Mouse (Mus musculus) adrenal gland, postnatal 4 days (tissue): Measurements from ENCODE around the gene Nat8. TPM values are rescaled to one million over a fixed set of nuclear protein-coding genes. Genes with fewer than 3 reads are reported as not detected.
"Not testable (repeated sequence)": the region's sequence is repeated elsewhere in the genome, so short reads cannot be mapped to it uniquely, and the experiment has no call there.

Experiments
- DNase-seq, 2 experiments: peaks; one replicate each; pipeline ENCODE4 v3.0.0; 2021 to 2022; ENCODE audit warnings: low spot score in 2 of 2, mixed read lengths in 2 of 2
- long read RNA-seq, 2 experiments: library from polyadenylated mRNA; stranded (forward); transcript quantifications; one replicate each; pipeline ENCODE4 v2.0.0; 2021
- total RNA-seq, 2 experiments: library from RNA; stranded (reverse); gene quantifications; 2 replicates each; pipeline ENCODE4 v1.2.3; 2021

The Nat8 gene
- total RNA-seq: 1 to 10 TPM in 1 of 2 experiments, under 1 TPM in 1; 0.85 to 1.6 TPM
- long read RNA-seq, experiment 1, partial matches to known transcripts: 0 of 1 reads
- long read RNA-seq, experiment 1, other reads (novel, unspliced or antisense): 1 of 1 reads
- long read RNA-seq, experiment 2, partial matches to known transcripts: 0 of 2 reads
- long read RNA-seq, experiment 2, other reads (novel, unspliced or antisense): 2 of 2 reads

DNA sequence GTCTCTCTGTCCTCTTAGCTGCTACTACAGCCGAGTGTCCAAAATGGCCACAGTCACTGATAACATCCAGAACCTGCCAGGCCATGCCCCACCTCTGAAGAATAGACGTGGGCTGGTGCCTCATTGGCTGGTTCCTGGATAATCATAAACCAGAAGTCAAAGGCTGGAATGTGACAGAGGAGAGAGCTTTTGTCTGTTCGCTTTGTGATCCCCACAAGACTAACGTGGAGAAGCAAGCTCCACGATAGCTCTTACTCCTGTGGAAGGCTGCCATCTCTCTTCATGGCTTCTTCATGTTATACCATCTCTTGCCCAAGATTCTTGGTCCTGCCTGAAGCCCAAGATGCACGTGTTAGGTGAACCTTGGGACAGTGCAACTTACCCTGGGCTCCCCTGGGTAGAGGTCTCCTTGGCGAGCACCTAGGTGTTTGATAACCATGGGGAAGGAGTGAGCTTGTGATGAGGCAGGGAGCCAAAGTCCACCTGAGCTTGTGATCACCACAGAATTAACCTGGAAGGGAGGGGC is at the start of gene Nat8:
TSS of gene Nat8 (minus strand) at position 287 of the 526 bp plus-strand sequence.
- no peak for DNase-seq

GRCm38 (mm10) chr6:85869006-85869405 is 37.1 kb upstream of the Nat8 start, which contains the start of gene Nat8f2:
Nat8f2 (minus strand) TSS chr6:85869158.
- DNase-seq: not testable (repeated sequence)

- no peak for DNase-seq
These were observed 36.1 kb upstream of the Nat8 start for GRCm38 (mm10) chr6:85867726-85868690.

GRCm38 (mm10) chr6:85866995-85867394 is 35.1 kb upstream of the Nat8 start:
- DNase-seq: not testable (repeated sequence)

DNA sequence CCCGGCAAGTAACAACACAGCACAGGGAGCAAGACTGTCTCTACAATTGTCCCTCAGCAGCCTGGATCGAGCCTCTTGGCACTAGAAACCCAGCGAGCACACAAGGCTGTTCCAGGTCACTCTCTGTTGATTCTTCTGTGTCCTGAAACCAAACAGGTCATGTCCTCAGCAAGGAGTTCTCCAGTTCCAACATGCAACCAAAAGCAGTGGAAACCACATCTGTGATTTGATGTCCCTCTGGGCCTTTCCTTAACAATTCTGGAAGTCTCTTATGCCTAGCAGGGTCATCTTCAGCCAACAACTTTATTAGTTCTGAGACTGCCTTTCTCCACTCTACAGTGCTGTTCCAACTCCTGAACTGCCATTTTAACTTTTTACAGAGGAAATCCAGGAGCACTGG is 34.3 kb upstream of the Nat8 start:
- DNase-seq: not testable (repeated sequence)

DNA sequence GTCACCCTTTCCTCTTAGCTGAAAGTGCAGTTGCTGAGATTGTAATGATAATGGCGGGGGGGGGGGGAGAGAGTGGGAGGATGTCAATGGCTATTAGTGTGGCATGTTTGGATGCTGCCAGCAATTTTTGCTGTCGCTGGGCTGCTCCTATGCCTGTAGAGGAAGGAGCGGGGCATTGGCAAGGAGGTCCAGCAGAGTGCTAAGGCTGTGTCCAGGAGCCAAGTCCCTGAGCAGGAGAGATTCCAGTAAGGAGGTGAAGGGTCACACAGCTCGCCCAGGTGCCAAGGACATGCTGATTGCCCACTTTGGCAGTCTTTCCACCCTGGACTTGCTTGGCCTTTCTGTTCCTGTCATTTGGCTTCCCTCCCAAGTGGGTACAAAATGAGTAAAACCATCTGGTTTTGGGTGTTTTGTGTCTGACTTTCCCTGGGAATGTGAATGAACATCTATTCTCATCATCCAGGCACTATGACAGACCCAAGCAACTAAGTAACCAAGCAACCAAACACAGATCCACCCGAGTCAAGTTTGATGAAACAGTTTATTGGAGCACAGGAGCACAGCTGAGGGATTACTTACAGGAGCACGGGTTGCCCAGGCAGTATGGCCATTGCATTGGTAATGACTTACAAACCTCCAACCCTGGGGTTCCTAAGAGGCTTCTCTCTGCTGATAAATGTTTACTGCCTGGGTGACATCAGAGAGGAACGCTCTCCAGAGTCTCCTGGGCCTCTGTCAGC is 33.2 kb upstream of the Nat8 start:
- DNase-seq: peak in 1 of 2 experiments; percentile 0

- DNase-seq: peak in 1 of 2 experiments; percentile 0
These were observed 32.0 kb upstream of the Nat8 start for GRCm38 (mm10) chr6:85863840-85864239.

GRCm38 (mm10) chr6:85863136-85863535 is 31.3 kb upstream of the Nat8 start:
- DNase-seq: peak in 1 of 2 experiments; percentile 1

DNA sequence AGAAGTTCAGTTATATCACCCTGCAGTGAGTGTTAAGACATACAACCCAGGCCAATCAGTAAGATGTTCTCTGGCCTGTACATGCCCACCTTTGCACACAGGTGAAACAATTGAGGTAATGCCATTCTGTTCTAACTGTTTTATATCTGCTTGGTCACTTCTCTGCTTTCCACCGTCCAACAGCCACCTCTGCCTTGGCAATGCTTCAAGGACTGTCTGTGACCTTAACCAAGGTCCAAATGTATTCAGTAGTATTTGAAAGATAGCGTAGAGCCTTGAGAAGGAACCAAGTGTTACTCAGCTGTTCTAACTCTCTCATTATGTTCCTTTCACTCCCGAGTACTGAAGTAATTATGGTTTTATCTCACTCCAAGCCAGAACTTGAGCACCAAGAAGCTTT is 30.7 kb upstream of the Nat8 start:
- DNase-seq: no peak

DNA sequence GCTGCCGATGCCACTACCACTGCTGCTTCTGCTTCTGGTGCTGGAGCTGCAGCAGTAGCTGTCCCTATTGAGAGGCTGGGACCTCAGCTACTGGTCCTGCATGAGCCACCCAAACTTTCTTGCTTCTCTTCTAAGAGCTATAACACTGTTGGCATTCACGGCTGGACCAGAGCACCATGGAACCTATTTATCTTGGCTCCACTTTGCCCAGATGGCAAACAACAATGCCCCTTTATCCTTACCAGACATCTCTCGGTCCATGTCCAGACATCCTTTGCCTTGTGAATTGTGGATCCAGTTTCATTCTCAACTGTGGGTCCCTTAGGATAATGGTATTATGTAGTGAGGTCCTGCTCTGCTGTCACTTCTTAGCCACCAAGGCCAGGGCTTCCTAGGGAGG is 29.4 kb upstream of the Nat8 start:
- peak in 1 of 2 experiments; percentile 0 for DNase-seq

GRCm38 (mm10) chr6:85856194-85856678 is 24.4 kb upstream of the Nat8 start:
- peak; percentile 37 to 62 for DNase-seq

DNA sequence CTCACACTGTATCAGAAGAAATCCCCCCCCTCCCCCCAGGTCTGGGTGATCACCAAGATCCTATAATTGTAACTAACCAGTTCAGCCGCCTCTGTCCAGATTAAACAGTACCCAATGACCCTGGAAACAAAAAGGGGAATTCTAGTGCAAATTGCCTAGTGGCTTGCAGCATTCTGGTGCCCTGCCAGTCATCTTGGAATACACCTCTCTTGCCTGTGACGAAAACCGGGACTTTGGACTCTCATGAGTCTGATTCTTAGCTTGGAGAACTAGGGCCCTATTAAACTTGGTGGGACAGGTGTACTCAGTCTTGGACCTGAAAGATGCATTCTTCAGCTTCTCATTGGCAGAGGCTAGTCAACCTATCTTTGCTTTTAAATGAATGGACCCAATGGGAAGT is 21.6 kb upstream of the Nat8 start:
- DNase-seq: no peak

DNA sequence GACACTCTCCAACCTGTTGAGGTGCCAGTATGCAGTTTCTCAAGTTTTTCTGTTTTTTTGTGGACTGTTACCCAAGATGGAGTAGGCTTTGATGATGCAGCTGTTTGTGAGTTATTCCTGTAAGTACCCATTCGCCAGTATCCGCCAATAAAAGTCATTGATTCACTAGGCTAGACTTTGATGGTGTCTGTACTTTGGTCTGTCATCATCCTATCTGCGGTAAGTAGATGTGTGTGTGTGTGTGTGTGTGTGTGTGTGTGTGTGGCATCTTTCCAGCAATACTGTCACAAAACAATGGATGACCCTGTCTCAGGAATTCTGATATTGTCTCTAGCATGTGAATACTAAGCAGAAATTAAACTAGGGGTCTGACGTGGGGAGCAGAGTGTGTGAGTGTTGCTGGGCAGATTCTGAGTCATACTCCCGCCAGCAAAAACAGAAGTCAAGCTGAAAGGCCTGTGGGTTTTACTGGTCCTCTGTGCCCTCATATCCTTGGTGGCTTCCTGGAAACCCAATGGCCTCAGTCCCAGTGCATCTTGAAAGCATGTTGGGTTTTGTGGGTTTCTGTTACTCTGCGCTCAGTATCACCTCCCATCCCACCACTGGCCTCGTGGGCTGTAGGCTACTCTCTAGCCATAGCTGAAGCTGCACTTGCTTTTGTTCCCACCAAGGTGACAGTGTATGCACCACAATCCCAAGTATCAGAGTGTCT is 19.3 kb upstream of the Nat8 start:
- DNase-seq: no peak

GRCm38 (mm10) chr6:85849240-85849639 is 17.4 kb upstream of the Nat8 start:
- no peak for DNase-seq

- no peak for DNase-seq
These were observed 16.3 kb upstream of the Nat8 start for GRCm38 (mm10) chr6:85848140-85848539.

DNA sequence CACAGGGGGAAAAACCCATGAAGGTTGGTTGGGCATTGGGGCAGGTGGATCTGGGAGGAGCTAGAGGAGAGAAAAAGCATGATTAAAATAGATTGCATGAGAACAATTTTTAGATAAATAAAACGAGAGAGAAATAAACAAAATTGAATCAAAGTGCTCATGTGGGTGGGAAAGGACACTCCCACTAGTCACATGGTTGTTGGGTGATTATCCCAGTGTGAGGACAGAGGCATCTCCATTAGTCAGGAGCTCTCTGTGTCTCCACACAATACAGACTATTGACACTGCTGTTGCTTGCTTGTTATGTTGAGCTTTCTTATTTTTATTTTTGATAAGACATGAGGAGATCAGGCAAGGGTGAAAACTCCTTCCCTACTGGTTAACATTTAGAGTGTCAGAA is 15.0 kb upstream of the Nat8 start:
- DNase-seq: no peak

DNA sequence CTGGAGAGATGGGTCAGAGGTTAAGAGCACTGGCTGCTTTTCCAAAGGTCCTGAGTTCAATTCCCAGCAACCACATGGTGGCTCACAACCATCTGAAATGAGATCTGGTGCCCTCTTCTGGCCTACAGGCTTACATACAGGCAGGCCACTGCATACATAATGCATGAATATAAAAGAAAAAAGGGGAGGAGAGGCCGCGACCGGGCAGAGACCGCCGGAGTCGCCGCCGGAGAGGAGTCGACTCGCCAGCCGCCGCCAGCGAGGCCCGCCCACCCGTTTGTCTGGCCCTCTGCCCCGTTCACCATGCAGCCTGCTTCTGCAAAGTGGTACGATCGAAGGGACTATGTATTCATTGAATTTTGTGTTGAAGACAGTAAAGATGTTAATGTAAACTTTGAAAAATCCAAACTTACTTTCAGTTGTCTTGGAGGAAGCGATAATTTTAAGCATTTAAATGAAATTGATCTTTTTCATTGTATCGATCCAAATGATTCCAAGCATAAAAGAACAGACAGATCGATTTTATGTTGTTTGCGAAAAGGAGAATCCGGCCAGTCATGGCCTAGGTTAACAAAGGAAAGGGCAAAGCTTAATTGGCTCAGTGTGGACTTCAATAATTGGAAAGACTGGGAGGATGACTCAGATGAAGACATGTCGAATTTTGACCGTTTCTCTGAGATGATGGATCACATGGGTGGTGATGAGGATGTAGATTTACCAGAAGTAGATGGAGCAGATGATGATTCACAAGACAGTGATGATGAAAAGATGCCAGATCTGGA is 12.0 kb upstream of the Nat8 start:
- DNase-seq: not testable (repeated sequence)

GRCm38 (mm10) chr6:85839982-85840381 is 8.1 kb upstream of the Nat8 start:
- no peak for DNase-seq

DNA sequence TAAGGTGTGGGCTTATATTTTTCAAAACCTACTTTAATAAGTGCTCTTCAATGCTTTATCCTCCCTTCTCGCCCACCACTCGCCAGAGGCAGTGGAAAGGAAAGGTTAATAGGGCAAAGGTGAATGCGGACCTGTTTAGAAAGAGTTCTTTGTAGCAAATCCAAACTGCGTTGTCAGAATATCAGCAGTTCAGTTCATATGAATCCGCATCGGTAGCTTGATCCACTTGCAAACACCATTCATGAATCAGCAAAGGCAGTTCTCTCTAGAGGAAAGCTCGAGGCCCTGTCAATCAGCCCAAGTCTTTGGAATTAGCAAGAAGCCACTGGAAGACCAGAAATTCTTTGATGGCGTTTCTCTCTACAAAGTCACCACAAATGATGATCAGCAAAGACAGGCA is 6.8 kb upstream of the Nat8 start:
- DNase-seq: no peak

DNA sequence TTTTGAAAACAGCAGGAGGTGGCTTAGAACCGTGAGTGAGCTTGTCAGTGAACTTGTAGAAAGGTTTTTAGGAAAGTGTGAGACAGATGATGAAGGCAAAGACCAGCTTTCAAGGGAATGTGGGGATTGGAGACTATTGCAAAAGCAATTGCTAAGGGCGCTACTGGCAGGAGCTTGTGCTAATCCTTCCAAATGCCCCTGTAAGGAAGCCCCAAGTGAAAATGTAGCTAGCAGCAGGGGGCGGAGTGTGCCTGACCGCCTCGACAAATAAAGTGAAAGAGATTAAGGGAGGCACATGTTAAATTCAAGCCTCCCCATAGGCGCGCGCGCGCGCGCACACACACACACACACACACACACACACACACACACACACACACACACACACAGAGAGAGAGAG is 5.4 kb upstream of the Nat8 start:
- peak; percentile 9 to 21 for DNase-seq
